Mouse (Mus musculus) kidney, embryonic 15.5 days (tissue): ENCODE measurements around the gene Myocd. TPM values are rescaled to one million over a fixed set of nuclear protein-coding genes. Genes with fewer than 3 reads are reported as not detected.

ENCODE experiments used
- ATAC-seq: fragments of 200-750 bp; cut with Nextera tagmentation; replicated peaks from 2 replicates; pipeline ENCODE4 v1.8.0; 2017; ENCODE audit warnings: moderate TSS enrichment; ENCODE audit not compliant: low FRiP score
- H3K27ac ChIP-seq: fragments of 300-500 bp; sonication (generic); 2 replicates; pipeline ENCODE4 v1.5.1; 2015; ENCODE audit warnings: mild to moderate bottlenecking, inconsistent platforms
- H3K27me3 ChIP-seq: fragments of 300-500 bp; sonication (generic); 2 replicates; pipeline ENCODE4 v1.6.1; 2015; ENCODE audit warnings: inconsistent platforms
- H3K36me3 ChIP-seq: fragments of 300-500 bp; sonication (generic); 2 replicates; pipeline ENCODE4 v1.6.1; 2015; ENCODE audit warnings: inconsistent platforms
- H3K4me1 ChIP-seq: fragments of 300-500 bp; sonication (generic); 2 replicates; pipeline ENCODE4 v1.6.1; 2015; ENCODE audit warnings: inconsistent platforms
- H3K4me2 ChIP-seq: fragments of 300-500 bp; sonication (generic); 2 replicates; pipeline ENCODE4 v1.6.1; 2015; ENCODE audit warnings: moderate library complexity, mild to moderate bottlenecking, inconsistent platforms
- H3K4me3 ChIP-seq: fragments of 300-500 bp; sonication (generic); replicated peaks from 2 replicates; pipeline ENCODE4 v1.5.1; 2015; ENCODE audit warnings: mild to moderate bottlenecking, inconsistent platforms
- H3K9ac ChIP-seq: fragments of 300-500 bp; sonication (generic); 2 replicates; pipeline ENCODE4 v1.6.1; 2015; ENCODE audit warnings: mild to moderate bottlenecking, inconsistent platforms
- H3K9me3 ChIP-seq: fragments of 300-500 bp; sonication (generic); replicated peaks from 2 replicates; pipeline ENCODE4 v1.6.1; 2016; ENCODE audit warnings: inconsistent platforms
- WGBS: fragments of 180-500 bp; shearing (Covaris S2); methylation state at CpG from one replicate; pipeline ENCODE4 v1.1.7; 2015; ENCODE audit warnings: mixed read lengths; 5-methylcytosine and 5-hydroxymethylcytosine counted together
- polyA plus RNA-seq: library from polyadenylated mRNA; unstranded; fragments of >200 nt; fragmentation: Nextera tagmentation; extraction: Ambion mirVana; gene quantifications from 2 replicates; pipeline ENCODE4 v1.2.1, GENCODE M21; 2015

The Myocd gene
- 4.5 and 12.4 TPM in 2 replicates for polyA plus RNA-seq

- H3K4me1 ChIP-seq: peaks cover 21% of the 10 kb centered on the region
- peak within 1 kb of the TSS; percentile 49 for H3K4me3 ChIP-seq
- no peaks in the 10 kb centered on the region for H3K36me3 ChIP-seq
- peak within 1 kb of the TSS; percentile 94 for H3K4me2 ChIP-seq
- 1% methylated on average over 37 of the region's 37 CpGs for WGBS
- no peaks in the 10 kb centered on the region for H3K9me3 ChIP-seq
- H3K27ac ChIP-seq: no peak within 1 kb of the TSS
- peaks cover 26% of the 10 kb centered on the region for H3K27me3 ChIP-seq
- peak; percentile 96 for ATAC-seq
- peak within 1 kb of the TSS; percentile 27; the same call in 1 of the 2 replicates for H3K9ac ChIP-seq
Measured at GRCm38 (mm10) chr11:65269851-65270473, at the start of gene Myocd. Gene Myocd (minus strand): TSS chr11:65269989.

DNA sequence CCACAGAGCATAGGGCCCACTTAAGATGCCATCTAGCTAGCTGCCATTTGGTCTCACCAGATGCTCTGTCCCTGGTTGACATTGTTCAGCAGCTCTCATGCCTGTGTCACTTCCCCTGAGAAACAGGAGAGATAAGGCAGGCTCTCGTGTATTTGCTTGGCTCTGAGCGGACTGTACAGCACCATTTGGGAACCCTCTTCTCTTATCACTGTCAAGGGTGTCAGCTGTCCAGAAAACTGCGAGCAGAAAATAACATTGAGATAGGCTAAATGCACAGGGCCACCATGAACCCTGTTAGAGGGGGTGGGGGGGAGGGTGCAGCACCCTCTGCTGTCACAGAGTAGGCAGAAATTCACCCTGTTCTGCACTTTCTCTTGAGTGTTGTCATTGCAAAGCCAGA is 34.0 kb upstream of the Myocd start:
- Histone ChIP-seq H3K9me3 (no peaks in the 10 kb centered on the region), H3K27ac (no peak overlapping the region), H3K4me3 (no peak overlapping the region), H3K36me3 (no peaks in the 10 kb centered on the region), H3K4me2 (no peak overlapping the region), H3K4me1 (no peaks in the 10 kb centered on the region), H3K9ac (no peak overlapping the region), H3K27me3 (no peaks in the 10 kb centered on the region)
- ATAC-seq: no peak
- 35% methylated on average over 3 of the region's 3 CpGs for WGBS

DNA sequence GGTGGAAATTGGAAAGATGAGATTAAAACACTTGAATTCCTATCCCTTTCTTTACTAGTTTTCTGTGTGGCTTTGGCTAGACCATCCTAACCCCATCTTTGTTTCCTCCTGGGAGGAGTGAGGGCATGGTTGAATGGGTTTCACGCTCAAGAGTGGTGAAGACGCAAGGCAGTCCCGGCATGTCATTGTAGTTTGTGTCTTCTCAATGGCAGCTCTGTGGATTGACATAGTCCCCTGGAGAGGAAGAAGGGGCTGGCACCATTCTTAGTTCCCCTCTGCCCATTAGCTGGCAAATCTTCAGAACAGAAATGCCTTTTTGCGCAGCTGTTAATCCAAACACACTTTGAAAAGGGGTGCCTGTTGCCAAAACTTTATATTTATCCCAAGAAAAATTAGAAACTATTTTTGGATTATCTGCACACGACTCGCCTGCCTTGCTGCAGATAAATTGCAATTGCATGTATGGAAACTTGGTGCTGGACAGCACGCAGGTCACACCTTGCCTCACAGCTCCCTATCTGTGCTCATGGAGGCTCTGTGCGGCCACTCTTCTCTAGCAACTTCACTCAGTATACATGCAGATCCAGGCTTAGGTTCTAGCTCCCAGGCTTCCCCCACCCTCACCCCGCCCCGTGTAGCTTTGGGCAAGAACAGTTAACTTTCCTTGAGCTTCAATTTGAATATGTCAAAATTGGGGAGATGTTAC is 24.5 kb upstream of the Myocd start:
- ATAC-seq: no peak
- H3K9ac ChIP-seq: no peak overlapping the region
- no peak overlapping the region for H3K4me2 ChIP-seq
- no peak overlapping the region for H3K27ac ChIP-seq
- no peaks in the 10 kb centered on the region for H3K36me3 ChIP-seq
- 0 out of 2 replicates have a peak, but pooled peaks cover 9% of the 10 kb centered on the region for H3K27me3 ChIP-seq
- H3K9me3 ChIP-seq: no peaks in the 10 kb centered on the region
- WGBS: 90% methylated on average over 10 of the region's 10 CpGs
- no peak overlapping the region for H3K4me3 ChIP-seq
- H3K4me1 ChIP-seq: no peaks in the 10 kb centered on the region

- 0 out of 2 replicates have a peak, but pooled peaks cover 4% of the 10 kb centered on the region for H3K27me3 ChIP-seq
- no peak overlapping the region for H3K27ac ChIP-seq
- H3K9ac ChIP-seq: no peak overlapping the region
- H3K4me3 ChIP-seq: no peak overlapping the region
- no peaks in the 10 kb centered on the region for H3K9me3 ChIP-seq
- H3K4me1 ChIP-seq: no peaks in the 10 kb centered on the region
- H3K4me2 ChIP-seq: no peak overlapping the region
- no peak for ATAC-seq
- H3K36me3 ChIP-seq: no peaks in the 10 kb centered on the region
Measured at GRCm38 (mm10) chr11:65292994-65293393, 23.2 kb upstream of the Myocd start.

DNA sequence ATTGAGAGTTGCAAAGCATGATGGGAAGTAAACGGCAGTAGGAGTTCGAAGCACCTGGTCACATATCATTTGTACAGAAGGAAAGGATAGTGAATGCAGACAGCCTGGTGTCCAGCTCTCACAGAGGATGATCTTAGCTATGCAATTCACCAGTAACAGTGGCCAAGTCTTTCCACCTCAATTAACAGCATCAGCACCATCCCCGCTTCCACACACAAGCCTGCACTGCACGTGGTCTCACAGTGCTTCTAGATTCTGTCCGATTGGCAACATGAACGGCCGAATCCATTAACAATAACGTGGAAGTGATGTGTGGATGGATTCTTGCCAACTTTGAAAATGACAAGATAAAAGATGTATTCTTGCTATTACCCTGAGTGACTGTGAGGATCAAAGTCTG is 17.9 kb upstream of the Myocd start:
- no peak overlapping the region for H3K9ac ChIP-seq
- 89% methylated on average over 8 of the region's 8 CpGs for WGBS
- no peaks in the 10 kb centered on the region for H3K36me3 ChIP-seq
- no peak overlapping the region for H3K4me2 ChIP-seq
- no peaks in the 10 kb centered on the region for H3K27me3 ChIP-seq
- no peak overlapping the region for H3K27ac ChIP-seq
- no peak overlapping the region for H3K4me3 ChIP-seq
- H3K4me1 ChIP-seq: no peaks in the 10 kb centered on the region
- H3K9me3 ChIP-seq: no peaks in the 10 kb centered on the region
- ATAC-seq: no peak

- Histone ChIP-seq H3K27ac (no peak overlapping the region), H3K36me3 (no peaks in the 10 kb centered on the region), H3K4me2 (no peak overlapping the region), H3K27me3 (no peaks in the 10 kb centered on the region), H3K9ac (no peak overlapping the region), H3K4me3 (no peak overlapping the region), H3K4me1 (no peaks in the 10 kb centered on the region), H3K9me3 (no peaks in the 10 kb centered on the region)
- WGBS: 78% methylated on average over 2 of the region's 2 CpGs
- ATAC-seq: no peak
Measured at GRCm38 (mm10) chr11:65286211-65286610, 16.4 kb upstream of the Myocd start.

DNA sequence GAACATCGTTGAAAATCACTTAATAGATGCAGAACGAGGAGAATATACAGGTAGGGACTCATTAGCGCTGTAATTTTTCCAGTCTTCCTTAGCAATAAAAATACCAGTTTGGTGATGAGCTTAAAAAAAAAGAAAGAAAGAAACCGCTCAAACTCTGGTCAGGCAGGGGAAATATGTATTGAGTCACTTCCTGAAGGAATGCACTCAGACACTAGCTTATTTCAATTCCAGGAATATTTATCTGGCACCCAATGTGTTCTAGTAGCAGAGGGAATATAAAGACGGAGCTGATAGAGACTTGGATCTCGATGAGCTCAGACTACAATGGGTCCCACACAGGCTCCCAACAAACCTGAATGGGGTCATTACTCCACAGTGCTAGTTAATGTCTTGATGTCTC is 5.7 kb upstream of the Myocd start:
- 83% methylated on average over 6 of the region's 6 CpGs for WGBS
- no peak overlapping the region for H3K9ac ChIP-seq
- no peak overlapping the region for H3K4me2 ChIP-seq
- ATAC-seq: no peak
- no peaks in the 10 kb centered on the region for H3K36me3 ChIP-seq
- H3K9me3 ChIP-seq: no peaks in the 10 kb centered on the region
- H3K4me1 ChIP-seq: peaks cover 10% of the 10 kb centered on the region
- H3K4me3 ChIP-seq: no peak overlapping the region
- peaks cover 15% of the 10 kb centered on the region for H3K27me3 ChIP-seq
- H3K27ac ChIP-seq: no peak overlapping the region

DNA sequence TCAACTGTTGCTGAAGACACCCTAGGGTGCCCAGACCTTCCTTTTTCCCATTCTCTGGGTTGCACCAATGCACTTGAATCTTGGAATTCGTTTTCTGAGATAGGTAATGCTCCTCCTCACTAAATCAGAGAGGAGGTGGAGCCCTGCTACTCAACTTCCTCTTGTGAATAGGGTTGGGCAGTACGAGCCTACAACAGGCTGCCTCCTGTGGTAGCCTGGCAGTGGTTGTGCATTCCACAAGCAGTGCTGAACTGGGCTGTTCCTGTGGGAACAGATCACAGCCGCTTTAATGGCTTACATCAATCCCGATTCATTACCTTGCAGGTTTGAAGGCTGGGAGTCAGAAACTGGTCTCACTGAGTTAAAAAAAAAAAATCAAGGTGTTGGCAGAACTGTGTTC is 1.2 kb upstream of the Myocd start:
- Histone ChIP-seq H3K4me2 (peak overlapping the region; percentile 94; the same call in 1 of the 2 replicates), H3K4me3 (no peak overlapping the region), H3K27me3 (peaks cover 26% of the 10 kb centered on the region), H3K4me1 (peaks cover 21% of the 10 kb centered on the region), H3K36me3 (no peaks in the 10 kb centered on the region), H3K9ac (no peak overlapping the region), H3K9me3 (no peaks in the 10 kb centered on the region), H3K27ac (no peak overlapping the region)
- ATAC-seq: no peak
- 14% methylated on average over 4 of the region's 4 CpGs for WGBS

DNA sequence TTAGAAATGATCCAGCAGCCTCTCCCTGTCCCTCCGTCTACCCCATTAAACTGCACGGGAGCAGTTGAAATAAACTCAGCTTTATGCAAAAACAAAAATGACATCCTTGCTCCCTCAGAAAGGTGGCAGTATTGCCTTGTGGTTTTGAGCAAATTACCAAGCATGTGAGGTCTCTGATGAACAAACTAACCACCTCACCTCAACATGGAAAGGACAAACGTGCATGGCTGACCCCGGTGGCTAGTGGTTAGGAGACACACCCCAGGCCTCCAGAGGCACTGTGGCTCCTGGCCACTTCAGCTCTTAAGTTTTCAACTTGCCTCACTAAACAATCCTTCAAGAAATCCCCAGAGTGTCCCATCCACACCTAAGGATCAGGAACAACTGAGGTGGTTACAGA is 1.5 kb downstream of the Myocd start:
- WGBS: 47% methylated on average over 4 of the region's 4 CpGs
- Histone ChIP-seq H3K4me3 (no peak overlapping the region), H3K4me1 (peaks cover 21% of the 10 kb centered on the region), H3K27me3 (peaks cover 26% of the 10 kb centered on the region), H3K36me3 (no peaks in the 10 kb centered on the region), H3K27ac (no peak overlapping the region), H3K9ac (no peak overlapping the region), H3K9me3 (no peaks in the 10 kb centered on the region), H3K4me2 (no peak overlapping the region)
- ATAC-seq: no peak

- H3K9me3 ChIP-seq: no peaks in the 10 kb centered on the region
- H3K4me2 ChIP-seq: no peak overlapping the region
- no peaks in the 10 kb centered on the region for H3K4me1 ChIP-seq
- no peak overlapping the region for H3K4me3 ChIP-seq
- ATAC-seq: no peak
- H3K27ac ChIP-seq: no peak overlapping the region
- no peaks in the 10 kb centered on the region for H3K36me3 ChIP-seq
- H3K9ac ChIP-seq: no peak overlapping the region
- no peaks in the 10 kb centered on the region for H3K27me3 ChIP-seq
- 33% methylated on average over 6 of the region's 6 CpGs for WGBS
Measured at GRCm38 (mm10) chr11:65263466-65263865, 6.3 kb downstream of the Myocd start.

DNA sequence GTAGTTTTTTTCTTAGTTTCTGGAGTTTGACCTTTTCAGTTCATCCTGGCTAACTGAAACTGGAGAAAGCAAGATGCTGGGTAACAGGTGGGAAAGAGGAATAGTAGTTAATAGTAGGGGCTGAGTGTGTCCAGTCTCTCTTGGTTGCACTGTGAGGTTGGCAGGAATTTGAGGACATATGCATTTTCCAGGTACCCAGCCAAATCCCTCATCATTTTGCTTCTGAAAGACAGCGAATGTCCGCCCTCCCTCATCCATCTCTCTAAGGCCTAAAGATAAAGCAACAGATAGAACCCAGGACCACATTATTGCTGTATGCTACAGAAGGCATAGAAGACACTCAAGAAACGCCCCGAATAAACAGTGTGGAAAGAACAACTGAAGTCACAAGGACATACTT is 10.8 kb downstream of the Myocd start:
- Histone ChIP-seq H3K27ac (no peak overlapping the region), H3K4me2 (no peak overlapping the region), H3K4me3 (no peak overlapping the region), H3K27me3 (no peaks in the 10 kb centered on the region), H3K4me1 (no peaks in the 10 kb centered on the region), H3K9me3 (no peaks in the 10 kb centered on the region), H3K9ac (no peak overlapping the region), H3K36me3 (no peaks in the 10 kb centered on the region)
- WGBS: 93% methylated on average over 4 of the region's 4 CpGs
- no peak for ATAC-seq

DNA sequence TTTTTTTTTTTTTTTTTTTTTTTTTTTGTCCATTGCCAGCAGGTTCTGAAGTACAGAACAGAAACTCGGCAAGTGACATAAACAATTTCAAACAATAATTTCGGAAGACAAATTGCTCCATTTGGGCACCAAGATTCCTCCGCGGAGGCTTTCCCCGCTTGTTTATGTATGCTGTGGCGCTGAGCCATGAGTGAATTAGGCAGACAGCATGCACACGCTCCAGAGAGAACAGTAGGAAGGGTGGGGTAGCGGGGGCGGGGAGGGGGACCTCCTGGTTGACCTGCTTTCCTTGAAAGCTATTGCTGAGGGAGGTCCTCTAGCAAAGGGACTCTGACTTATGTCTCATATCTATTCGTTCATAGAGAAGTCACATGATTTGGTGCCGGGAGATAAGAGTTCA is 13.6 kb downstream of the Myocd start:
- Histone ChIP-seq H3K27me3 (no peaks in the 10 kb centered on the region), H3K36me3 (no peaks in the 10 kb centered on the region), H3K4me3 (no peak overlapping the region), H3K27ac (no peak overlapping the region), H3K9ac (no peak overlapping the region), H3K4me1 (no peaks in the 10 kb centered on the region), H3K9me3 (no peaks in the 10 kb centered on the region), H3K4me2 (no peak overlapping the region)
- 69% methylated on average over 11 of the region's 11 CpGs for WGBS
- ATAC-seq: no peak
